Mouse (Mus musculus): Measurements from ENCODE around the gene Gmpr2. TPM values are rescaled to one million over a fixed set of nuclear protein-coding genes. Genes with fewer than 3 reads are reported as not detected.

Gmpr2 gene
- total and polyA plus RNA-seq, 2 experiments: 9.9 to 13.1 TPM

DNA sequence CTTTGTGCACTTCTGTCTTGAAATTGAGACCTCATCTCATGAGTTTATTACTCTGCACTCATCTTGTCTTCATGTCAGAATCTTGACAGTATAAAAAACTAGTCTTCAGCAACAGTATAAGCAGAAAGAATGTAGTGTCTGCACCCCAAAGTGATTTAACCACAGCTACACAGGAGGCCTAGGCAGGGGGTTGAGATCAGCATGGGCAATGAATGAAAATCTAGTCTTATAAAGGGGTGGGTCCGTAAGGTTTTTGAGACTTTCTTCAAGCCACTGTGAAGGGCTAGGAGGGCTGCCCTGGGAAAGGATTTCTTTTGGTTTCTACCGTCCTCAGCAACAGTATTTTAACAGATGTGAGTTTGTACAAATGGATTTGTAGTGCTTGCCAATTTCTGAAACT is 11.1 kb upstream of the Gmpr2 start:
- H3K79me2 ChIP-seq (ENCODE audit: control insufficient read depth, insufficient read depth, low read length): peaks cover 2% of the 10 kb centered on the region; the same call in 1 of the 2 replicates
- H3K9ac ChIP-seq (ENCODE audit: low read depth, low read length): no peak overlapping the region
- H3K4me3 ChIP-seq (ENCODE audit: insufficient read depth, low read depth, low read length): peak overlapping the region; percentile 74; the same call in 1 of the 2 replicates
- no peak for DNase-seq (ENCODE audit: extremely low read depth, low read depth, low spot score)
- no peaks in the 10 kb centered on the region for H3K27me3 ChIP-seq (ENCODE audit: control insufficient read depth, insufficient read depth, low read length)
- 75% methylated on average over 2 of the region's 2 CpGs for WGBS
- TF ChIP-seq POLR2A (IDR thresholded peaks at IDR 0.05; ENCODE audit: extremely low read depth, insufficient read depth, low read length) (no peak), CTCF (IDR thresholded peaks at IDR 0.05; ENCODE audit: low read depth, low read length) (no peak)
- no peak overlapping the region for H3K27ac ChIP-seq (replicated peaks; ENCODE audit: insufficient read depth, low read depth, low read length)
- H3K36me3 ChIP-seq (ENCODE audit: control insufficient read depth, insufficient read depth, low read length): peaks cover 10% of the 10 kb centered on the region; the same call in 1 of the 2 replicates
- no peaks in the 10 kb centered on the region; the same call in 1 of the 2 replicates for H3K4me1 ChIP-seq (ENCODE audit: control insufficient read depth, insufficient read depth, low read length)

GRCm38 (mm10) chr14:55671486-55671832 is 282 bp upstream of the Gmpr2 start:
- Histone ChIP-seq H3K27ac (replicated peaks; ENCODE audit: insufficient read depth, low read depth, low read length) (peak overlapping the region; percentile 94), H3K36me3 (ENCODE audit: control insufficient read depth, insufficient read depth, low read length) (peaks cover 14% of the 10 kb centered on the region; the same call in 1 of the 2 replicates)

DNA sequence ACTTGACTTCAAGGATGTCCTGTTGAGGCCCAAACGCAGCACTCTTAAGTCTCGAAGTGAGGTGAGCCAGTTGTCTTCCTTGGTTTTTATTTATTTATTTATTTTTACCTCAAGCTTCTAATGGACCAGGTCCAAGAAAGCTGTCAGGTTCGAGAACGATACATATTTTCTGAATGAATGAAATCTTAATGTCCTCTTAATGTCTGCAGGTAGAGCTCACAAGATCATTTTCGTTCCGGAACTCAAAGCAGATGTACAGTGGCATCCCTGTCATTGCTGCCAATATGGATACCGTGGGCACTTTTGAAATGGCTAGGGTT is 960 bp downstream of the Gmpr2 start:
- Histone ChIP-seq H3K4me1 (ENCODE audit: control insufficient read depth, insufficient read depth, low read length) (peaks cover 5% of the 10 kb centered on the region), H3K27me3 (ENCODE audit: control insufficient read depth, insufficient read depth, low read length) (no peaks in the 10 kb centered on the region), H3K27ac (replicated peaks; ENCODE audit: insufficient read depth, low read depth, low read length) (no peak overlapping the region), H3K79me2 (ENCODE audit: control insufficient read depth, insufficient read depth, low read length) (peaks cover 14% of the 10 kb centered on the region; the same call in 1 of the 2 replicates), H3K9ac (ENCODE audit: low read depth, low read length) (no peak overlapping the region), H3K4me3 (ENCODE audit: insufficient read depth, low read depth, low read length) (peak overlapping the region; percentile 53; the same call in 1 of the 2 replicates), H3K36me3 (ENCODE audit: control insufficient read depth, insufficient read depth, low read length) (peaks cover 17% of the 10 kb centered on the region)
- DNase-seq (ENCODE audit: extremely low read depth, low read depth, low spot score): no peak
- WGBS: 79% methylated on average over 7 of the region's 7 CpGs
- no peak for TF ChIP-seq CTCF (IDR thresholded peaks at IDR 0.05; ENCODE audit: low read depth, low read length)
- TF ChIP-seq POLR2A (IDR thresholded peaks at IDR 0.05; ENCODE audit: extremely low read depth, insufficient read depth, low read length): no peak

More at GRCm38 (mm10) chr14:55671486-55671832, 282 bp upstream of the Gmpr2 start:
- Histone ChIP-seq H3K4me3 (ENCODE audit: insufficient read depth, low read depth, low read length) (peak overlapping the region; percentile 78), H3K4me1 (ENCODE audit: control insufficient read depth, insufficient read depth, low read length) (peaks cover 5% of the 10 kb centered on the region), H3K9ac (ENCODE audit: low read depth, low read length) (peak overlapping the region; percentile 89), H3K79me2 (ENCODE audit: control insufficient read depth, insufficient read depth, low read length) (peaks cover 14% of the 10 kb centered on the region; the same call in 1 of the 2 replicates), H3K27me3 (ENCODE audit: control insufficient read depth, insufficient read depth, low read length) (no peaks in the 10 kb centered on the region)
- TF ChIP-seq CTCF (IDR thresholded peaks at IDR 0.05; ENCODE audit: low read depth, low read length): no peak
- TF ChIP-seq POLR2A (IDR thresholded peaks at IDR 0.05; ENCODE audit: extremely low read depth, insufficient read depth, low read length): no peak
- 0% methylated on average over 12 of the region's 12 CpGs for WGBS
- no peak for DNase-seq (ENCODE audit: extremely low read depth, low read depth, low spot score)

DNA sequence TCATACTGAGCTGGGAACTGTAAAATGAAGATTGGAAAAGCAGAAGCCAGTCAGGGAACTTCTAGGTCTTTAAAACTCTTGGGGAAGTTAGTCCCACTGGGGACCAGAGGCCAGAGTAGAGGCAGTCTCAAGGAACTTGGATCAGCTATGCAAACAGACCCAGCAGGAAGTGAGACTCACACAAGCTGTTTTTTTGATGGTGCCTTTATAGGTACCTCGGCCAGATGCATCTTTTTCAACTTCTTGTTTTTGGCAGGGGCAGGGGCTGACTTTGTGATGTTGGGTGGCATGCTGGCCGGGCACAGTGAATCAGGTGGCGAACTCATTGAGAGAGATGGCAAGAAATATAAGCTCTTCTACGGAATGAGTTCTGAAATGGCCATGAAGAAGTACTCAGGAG is 5.9 kb downstream of the Gmpr2 start:
- Histone ChIP-seq H3K9ac (ENCODE audit: low read depth, low read length) (no peak overlapping the region), H3K79me2 (ENCODE audit: control insufficient read depth, insufficient read depth, low read length) (no peaks in the 10 kb centered on the region), H3K4me1 (ENCODE audit: control insufficient read depth, insufficient read depth, low read length) (peaks cover 9% of the 10 kb centered on the region), H3K27ac (replicated peaks; ENCODE audit: insufficient read depth, low read depth, low read length) (no peak overlapping the region), H3K27me3 (ENCODE audit: control insufficient read depth, insufficient read depth, low read length) (no peaks in the 10 kb centered on the region), H3K36me3 (ENCODE audit: control insufficient read depth, insufficient read depth, low read length) (peaks cover 38% of the 10 kb centered on the region), H3K4me3 (ENCODE audit: insufficient read depth, low read depth, low read length) (no peak overlapping the region)
- WGBS: 84% methylated on average over 4 of the region's 4 CpGs
- peak; percentile 26 for DNase-seq (ENCODE audit: extremely low read depth, low read depth, low spot score)
- no peak for TF ChIP-seq CTCF (IDR thresholded peaks at IDR 0.05; ENCODE audit: low read depth, low read length)
- no peak for TF ChIP-seq POLR2A (IDR thresholded peaks at IDR 0.05; ENCODE audit: extremely low read depth, insufficient read depth, low read length)

- peak within 1 kb of the TSS; percentile 47 for H3K27ac ChIP-seq (replicated peaks; ENCODE audit: insufficient read depth, low read depth, low read length)
- H3K4me3 ChIP-seq (ENCODE audit: insufficient read depth, low read depth, low read length): peak within 1 kb of the TSS; percentile 77
- no peaks in the 10 kb centered on the region for H3K27me3 ChIP-seq (ENCODE audit: control insufficient read depth, insufficient read depth, low read length)
- H3K4me1 ChIP-seq (ENCODE audit: control insufficient read depth, insufficient read depth, low read length): peaks cover 6% of the 10 kb centered on the region
- no peaks in the 10 kb centered on the region for H3K79me2 ChIP-seq (ENCODE audit: control insufficient read depth, insufficient read depth, low read length)
- H3K36me3 ChIP-seq (ENCODE audit: control insufficient read depth, insufficient read depth, low read length): peaks cover 27% of the 10 kb centered on the region
- TF ChIP-seq POLR2A (IDR thresholded peaks at IDR 0.05; ENCODE audit: extremely low read depth, insufficient read depth, low read length): no peak
- peak; percentile 78 for TF ChIP-seq CTCF (IDR thresholded peaks at IDR 0.05; ENCODE audit: low read depth, low read length)
- under 1% methylated on average over 66 of the region's 66 CpGs for WGBS
- peak within 1 kb of the TSS; percentile 70 for H3K9ac ChIP-seq (ENCODE audit: low read depth, low read length)
- peak; percentile 90 for DNase-seq (ENCODE audit: extremely low read depth, low read depth, low spot score)
Observed at GRCm38 (mm10) chr14:55681160-55682117, 9.7 kb downstream of the Gmpr2 start, which contains the start of gene Tinf2. TSS of gene Tinf2 (minus strand) at chr14:55681820.

Measured in liver, adult 2 months (tissue).